Mouse (Mus musculus) right cerebral cortex, postnatal 25 days (tissue): ENCODE data around the gene Mbd3l2.
A peak's percentile ranks its signal among the peaks of the same experiment; 100 is the strongest.
"Not testable (repeated sequence)": the region's sequence is repeated elsewhere in the genome, so short reads cannot be mapped to it uniquely, and the experiment has no call there.

Experiments used
- DNase-seq: peaks from one replicate; pipeline ENCODE4 v3.0.0; 2022

Mbd3l2 gene

DNA sequence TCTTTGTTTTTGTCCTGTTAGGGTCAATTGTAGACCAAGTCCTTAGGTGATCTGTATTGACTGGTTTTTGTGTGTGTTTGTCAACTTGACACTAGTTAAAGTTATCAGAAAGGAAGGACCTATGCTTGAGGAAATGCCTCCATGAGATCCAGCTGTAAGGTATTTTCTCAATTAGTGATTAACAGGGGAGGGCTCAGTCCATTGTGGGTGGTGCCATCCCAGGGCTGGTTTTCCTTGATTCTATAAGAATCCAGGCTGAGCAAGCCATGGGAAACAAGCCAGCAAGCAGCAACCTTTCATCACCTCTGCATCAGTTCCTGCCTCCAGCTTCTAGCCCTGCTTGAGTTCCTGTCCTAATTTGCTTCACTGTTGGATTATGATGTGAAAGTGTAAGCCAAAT lies at the start of gene Mbd3l2:
Mbd3l2 (plus strand) TSS at position 301 of the 400 bp plus-strand sequence.
- no peak for DNase-seq

- DNase-seq, result no peak
These were observed 44.7 kb upstream of the Mbd3l2 start for GRCm38 (mm10) chr9:18385782-18386181.

GRCm38 (mm10) chr9:18399629-18400028 lies 30.8 kb upstream of the Mbd3l2 start:
- DNase-seq, result no peak

- DNase-seq, result not testable (repeated sequence)
These were observed 27.6 kb upstream of the Mbd3l2 start, which contains the start of gene Naalad2 for GRCm38 (mm10) chr9:18402895-18403294. Gene Naalad2 (minus strand): TSS chr9:18402995.

GRCm38 (mm10) chr9:18404118-18404517 lies 26.3 kb upstream of the Mbd3l2 start, which contains the start of gene Ubtfl1:
Gene Ubtfl1 (plus strand): TSS chr9:18404418.
- DNase-seq, result no peak

DNA sequence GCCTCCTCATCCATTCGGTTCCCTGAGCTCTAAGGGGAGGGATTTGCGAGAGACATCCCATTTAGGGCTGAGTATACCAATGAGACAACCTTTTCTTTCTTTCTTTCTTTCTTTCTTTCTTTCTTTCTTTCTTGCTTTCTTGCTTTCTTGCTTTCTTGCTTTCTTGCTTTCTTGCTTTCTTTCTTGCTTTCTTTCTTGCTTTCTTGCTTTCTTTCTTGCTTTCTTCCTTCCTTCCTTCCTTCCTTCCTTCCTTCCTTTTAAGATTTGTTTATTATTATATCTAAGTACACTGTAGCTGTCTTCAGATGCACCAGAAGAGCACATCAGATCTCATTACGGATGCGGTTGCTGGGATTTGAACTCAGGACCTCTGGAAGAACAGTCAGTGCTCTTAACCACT lies 18.1 kb upstream of the Mbd3l2 start:
- not testable (repeated sequence) for DNase-seq

DNA sequence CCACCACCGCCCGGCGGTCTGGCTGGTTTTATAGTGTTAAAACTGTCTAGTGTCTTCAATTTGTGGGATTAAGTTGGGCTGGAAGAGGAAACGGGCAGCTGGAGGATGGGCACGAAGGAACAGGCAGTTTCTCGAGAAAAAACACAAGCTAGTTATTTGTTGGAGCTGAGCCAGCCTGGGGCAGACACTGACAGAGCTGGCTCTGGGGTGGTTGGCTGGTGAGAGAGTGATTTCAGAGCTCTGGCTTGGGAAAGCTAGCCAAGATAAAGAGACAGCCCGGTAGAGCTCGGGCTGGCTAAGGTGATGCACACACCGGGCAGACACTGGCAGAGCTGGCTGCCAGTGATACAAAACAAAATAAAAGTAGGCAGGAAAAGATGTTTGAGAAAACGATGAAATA lies 1.2 kb downstream of the Mbd3l2 start:
- no peak for DNase-seq

DNA sequence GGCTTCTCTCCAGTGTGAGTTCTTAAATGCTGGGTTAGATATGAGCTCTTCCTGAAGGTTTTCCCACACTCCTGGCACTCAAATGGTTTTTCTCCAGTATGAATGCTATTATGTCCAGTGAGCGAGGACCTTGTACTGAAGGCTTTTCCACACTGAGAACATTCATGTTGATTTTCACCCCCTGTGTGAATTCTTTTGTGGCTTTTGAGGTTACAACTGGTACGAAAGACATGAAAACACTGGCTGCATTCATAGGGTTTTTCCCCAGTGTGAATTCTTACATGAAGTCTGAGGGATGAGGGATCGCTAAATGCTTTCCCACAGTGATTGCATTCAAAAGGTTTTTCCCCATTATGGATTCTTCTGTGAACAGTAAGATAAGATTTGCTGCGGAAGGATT lies 26.1 kb downstream of the Mbd3l2 start:
- DNase-seq, result no peak

DNA sequence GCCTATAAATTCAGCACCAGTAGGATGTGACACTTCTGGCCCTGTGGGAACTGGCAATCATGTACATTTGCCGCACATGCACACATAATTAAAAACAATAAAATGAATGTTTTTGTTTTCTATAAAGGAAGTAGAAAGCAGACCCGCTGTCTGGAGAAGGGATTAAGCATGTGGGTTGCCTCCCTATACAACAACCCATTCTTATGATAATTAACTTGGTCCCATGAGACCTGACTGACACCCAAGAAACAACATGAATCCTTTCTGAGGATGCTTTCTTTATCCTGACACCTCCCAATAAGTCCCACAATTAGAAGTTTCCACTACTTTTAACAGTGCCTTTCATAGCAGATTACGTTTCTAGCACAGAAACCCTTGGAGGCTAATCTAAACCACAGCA lies 36.9 kb downstream of the Mbd3l2 start:
- DNase-seq, result no peak

GRCm38 (mm10) chr9:18468005-18468404 lies 37.6 kb downstream of the Mbd3l2 start:
- no peak for DNase-seq

DNA sequence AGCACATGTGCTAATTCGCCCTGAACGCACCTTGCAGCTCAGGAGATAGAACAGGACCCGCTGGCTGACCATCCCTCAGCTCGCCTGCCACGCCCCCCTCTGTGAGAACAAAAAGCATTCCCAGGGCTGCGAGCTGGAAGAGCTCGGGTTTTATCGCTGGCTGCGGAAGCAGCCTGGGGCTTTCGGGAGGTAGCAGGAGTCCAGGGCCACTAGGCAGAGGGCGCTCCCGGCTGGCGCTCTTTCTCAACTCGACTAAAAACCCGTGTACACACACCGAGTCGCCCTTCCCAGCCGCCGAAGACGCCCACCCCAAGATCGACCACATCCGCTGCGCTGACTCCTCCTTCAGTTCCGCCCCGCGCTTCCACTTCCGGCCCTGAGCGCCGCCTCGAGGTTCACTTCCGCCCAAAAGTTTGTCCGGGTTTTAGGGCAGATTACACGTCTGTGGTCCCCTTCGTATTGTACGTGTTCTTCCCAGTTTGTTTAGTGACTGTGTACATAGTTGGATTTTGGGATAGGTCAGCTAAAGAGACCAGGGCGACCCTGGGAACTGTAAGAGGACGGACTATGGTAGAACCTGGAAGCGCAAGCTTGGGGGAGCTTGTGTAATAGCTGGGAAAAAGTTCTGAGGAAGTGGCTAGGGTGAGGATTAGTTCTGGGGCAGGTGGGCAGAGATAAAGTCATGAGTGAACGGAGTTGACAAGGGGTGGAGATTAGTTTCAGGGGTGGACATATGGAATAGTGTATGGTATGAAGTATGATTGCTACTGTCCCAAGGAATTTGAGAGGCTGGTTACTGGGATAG lies 43.1 kb downstream of the Mbd3l2 start:
- peak; percentile 71 for DNase-seq

DNA sequence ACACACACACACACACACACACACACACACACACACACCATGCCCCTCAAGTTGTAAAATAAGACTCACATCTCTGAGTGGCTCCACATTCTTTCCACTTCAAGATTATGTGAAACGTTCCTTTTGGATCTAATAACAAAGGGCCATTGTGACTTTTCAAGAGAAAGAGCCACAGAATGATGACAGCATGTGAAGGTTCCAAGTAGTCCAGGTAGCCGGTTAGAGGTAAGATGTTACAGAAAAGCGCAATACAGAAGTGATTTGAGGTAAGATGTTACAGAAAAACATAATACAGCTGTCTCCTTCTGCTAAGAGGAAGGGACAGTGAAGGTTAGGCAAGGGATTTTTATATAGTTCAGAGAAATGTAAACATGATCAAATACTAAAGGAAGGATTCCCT lies 47.7 kb downstream of the Mbd3l2 start, which contains the start of the genes Zfp558 and Mbd3l1:
Zfp558 (minus strand) TSS at position 101 of the 400 bp plus-strand sequence.
Mbd3l1 (plus strand) TSS at position 192 of the 400 bp plus-strand sequence.
- DNase-seq, result no peak
